Mouse (Mus musculus) gastrocnemius, postnatal 10 days (tissue): ENCODE data around the gene 0610010K14Rik. TPM values are rescaled to one million over a fixed set of nuclear protein-coding genes. Genes with fewer than 3 reads are reported as not detected.

Experiments
- DNase-seq: peaks from one replicate; pipeline ENCODE4 v3.0.0; 2021; ENCODE audit warnings: mixed read lengths
- total RNA-seq, 2 experiments: library from RNA; stranded (reverse); gene quantifications; 2 replicates each; pipeline ENCODE4 v1.2.3; 2021

The 0610010K14Rik gene
- total RNA-seq, 2 experiments from 2014 or later = 46.0 to 51.4 TPM

- DNase-seq = no peak
Observed at GRCm38 (mm10) chr11:70235254-70235900, 2.3 kb downstream of the 0610010K14Rik start.

GRCm38 (mm10) chr11:70234497-70234896 lies 3.2 kb downstream of the 0610010K14Rik start:
- no peak for DNase-seq

- no peak for DNase-seq
Observed at GRCm38 (mm10) chr11:70234037-70234436, 3.7 kb downstream of the 0610010K14Rik start.

- DNase-seq = no peak
Observed at GRCm38 (mm10) chr11:70233016-70233415, 4.7 kb downstream of the 0610010K14Rik start.

- DNase-seq = peak; percentile 60
Observed at GRCm38 (mm10) chr11:70232546-70232945, 5.2 kb downstream of the 0610010K14Rik start.

GRCm38 (mm10) chr11:70230239-70230727 lies 7.4 kb downstream of the 0610010K14Rik start:
- peak; percentile 91 for DNase-seq

GRCm38 (mm10) chr11:70229260-70230010 lies 8.3 kb downstream of the 0610010K14Rik start, which contains the start of gene Bcl6b:
Gene Bcl6b (minus strand): TSS chr11:70229798.
- no peak for DNase-seq

GRCm38 (mm10) chr11:70228828-70229227 lies 8.9 kb downstream of the 0610010K14Rik start:
- peak; percentile 77 for DNase-seq

- DNase-seq = no peak
Observed at GRCm38 (mm10) chr11:70227661-70228245, 10.0 kb downstream of the 0610010K14Rik start.

GRCm38 (mm10) chr11:70227126-70227525 lies 10.6 kb downstream of the 0610010K14Rik start:
- DNase-seq = no peak

- no peak for DNase-seq
Observed at GRCm38 (mm10) chr11:70226602-70226890, 11.2 kb downstream of the 0610010K14Rik start.

GRCm38 (mm10) chr11:70225798-70226601 lies 11.7 kb downstream of the 0610010K14Rik start:
- no peak for DNase-seq

- DNase-seq = no peak
Observed at GRCm38 (mm10) chr11:70223724-70224123, 14.0 kb downstream of the 0610010K14Rik start.

- no peak for DNase-seq
Observed at GRCm38 (mm10) chr11:70221603-70222500, 15.9 kb downstream of the 0610010K14Rik start.

- peak; percentile 71 for DNase-seq
Observed at GRCm38 (mm10) chr11:70220731-70221602, 16.7 kb downstream of the 0610010K14Rik start, which contains the start of gene Slc16a13. Gene Slc16a13 (minus strand): TSS chr11:70221064.

GRCm38 (mm10) chr11:70220323-70220722 lies 17.4 kb downstream of the 0610010K14Rik start:
- no peak for DNase-seq

- no peak for DNase-seq
Observed at GRCm38 (mm10) chr11:70219873-70220272, 17.8 kb downstream of the 0610010K14Rik start.

- DNase-seq = no peak
Observed at GRCm38 (mm10) chr11:70218741-70219470, 18.8 kb downstream of the 0610010K14Rik start.

- DNase-seq = no peak
Observed at GRCm38 (mm10) chr11:70218039-70218438, 19.7 kb downstream of the 0610010K14Rik start.
